Mouse (Mus musculus) left cerebral cortex, adult 2 months (tissue): ENCODE measurements around the gene Klra5. TPM values are rescaled to one million over a fixed set of nuclear protein-coding genes. Genes with fewer than 3 reads are reported as not detected.
"Not testable (repeated sequence)": the region's sequence is repeated elsewhere in the genome, so short reads cannot be mapped to it uniquely, and the experiment has no call there.

ENCODE experiments used
- DNase-seq, 2 experiments: peaks; one replicate each; pipeline ENCODE4 v3.0.0; 2021 to 2022; ENCODE audit warnings: low spot score in 2 of 2, mixed read lengths in 1 of 2; ENCODE audit errors: extremely low spot score in 1 of 2
- H3K27ac ChIP-seq: fragments of 200-600 bp; 2 replicates; pipeline ENCODE4 v1.8.1; 2022
- H3K4me3 ChIP-seq: fragments of 200-600 bp; 2 replicates; pipeline ENCODE4 v1.8.1; 2022
- CTCF ChIP-seq: fragments of 200-600 bp; IDR thresholded peaks from 2 replicates; pipeline ENCODE4 v1.8.1; 2022; ENCODE audit warnings: antibody characterized with exemption, mild to moderate bottlenecking, moderate library complexity
- intact Hi-C: fragments of 180-260 bp; cut with DNase I; formaldehyde crosslinking; loops from one replicate; pipeline ENCODE4 v1.15.1; 2025
- long read RNA-seq, 2 experiments: library from polyadenylated mRNA; stranded (forward); transcript quantifications; one replicate each; pipeline ENCODE4 v2.0.0; 2021; ENCODE audit warnings: borderline mapping rate in 2 of 2
- total RNA-seq, 2 experiments: library from RNA; stranded (reverse); gene quantifications; 2 replicates each; pipeline ENCODE4 v1.2.3; 2021

Klra5 gene
- not detected for total RNA-seq
- long read RNA-seq, experiment 1, result 0 reads
- long read RNA-seq, experiment 2, result 0 reads

DNA sequence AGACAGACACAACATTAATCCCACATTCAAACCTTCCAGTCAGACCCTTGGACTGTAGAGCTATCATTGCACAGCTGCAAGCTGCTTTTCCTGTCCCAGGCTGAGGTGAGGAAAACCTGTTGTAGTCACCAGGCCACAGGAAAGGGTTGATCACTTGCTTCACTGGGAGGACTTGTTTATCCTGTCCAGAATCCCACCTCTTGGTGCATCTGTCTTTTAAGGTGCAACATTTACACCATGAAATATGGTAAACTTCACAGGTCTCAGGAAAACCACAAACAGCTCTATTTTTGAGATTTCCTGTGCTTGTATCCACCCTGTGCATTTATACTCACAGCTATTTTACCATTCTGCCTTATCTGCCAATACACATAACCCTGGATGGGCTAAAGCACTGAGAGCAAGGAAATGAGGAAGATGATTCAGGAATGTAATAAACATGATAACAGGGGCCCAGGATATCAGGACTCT, at the start of gene Klra5:
Gene Klra5 (minus strand): TSS at position 175 of the 471 bp plus-strand sequence.
- H3K4me3 ChIP-seq, H3K27ac ChIP-seq, intact Hi-C loops, DNase-seq: not testable (repeated sequence)

- DNase-seq, result no peak
- no peak for TF ChIP-seq CTCF
- intact Hi-C loops, result no loop called here
- no peak overlapping the region for H3K4me3 ChIP-seq
- no peak overlapping the region for H3K27ac ChIP-seq
Measured at GRCm38 (mm10) chr6:129916996-129917395, 454 bp downstream of the Klra5 start.

- intact Hi-C loops, result no loop called here
- Histone ChIP-seq H3K27ac (no peak overlapping the region), H3K4me3 (no peak overlapping the region)
- DNase-seq, result no peak
- TF ChIP-seq CTCF, result no peak
Measured at GRCm38 (mm10) chr6:129882525-129882924, 34.9 kb downstream of the Klra5 start.

GRCm38 (mm10) chr6:129876549-129876948, 40.9 kb downstream of the Klra5 start, which contains the start of gene Klra17:
Gene Klra17, minus strand, starts transcription at chr6:129876672.
- intact Hi-C loops, result no loop called here
- TF ChIP-seq CTCF, result no peak
- no peak for DNase-seq
- Histone ChIP-seq H3K4me3 (no peak within 1 kb of the TSS), H3K27ac (no peak within 1 kb of the TSS)

GRCm38 (mm10) chr6:129862349-129862748, 55.1 kb downstream of the Klra5 start, which contains the start of gene Gm17631:
Gene Gm17631, plus strand, starts transcription at chr6:129862649.
- H3K4me3 ChIP-seq, DNase-seq, H3K27ac ChIP-seq, intact Hi-C loops: not testable (repeated sequence)

Other genes with a start within 250 kb of the Klra5 start
- not detected for gene Klrc1, start 238.7 kb downstream of the Klra5 start, total RNA-seq
- gene Klri1, start 200.5 kb downstream of the Klra5 start, total RNA-seq, result not detected
- gene Klri2, start 177.2 kb downstream of the Klra5 start, total RNA-seq, result not detected
- gene Gm156, start 133.4 kb downstream of the Klra5 start, total RNA-seq, result not detected
- gene Gm17631, start 55.0 kb downstream of the Klra5 start, total RNA-seq, result not detected
- not detected for gene Klra17, start 41.0 kb downstream of the Klra5 start, total RNA-seq
- gene Klra6, start 109.3 kb upstream of the Klra5 start, total RNA-seq, result not detected
- not detected for gene Klra4, start 149.6 kb upstream of the Klra5 start, total RNA-seq
- not detected for gene Klra8, start 212.2 kb upstream of the Klra5 start, total RNA-seq